Mouse (Mus musculus) gastrocnemius, postnatal 25 days (tissue): ENCODE measurements around the gene Yjefn3. TPM values are rescaled to one million over a fixed set of nuclear protein-coding genes. Genes with fewer than 3 reads are reported as not detected.
"Not testable (repeated sequence)": the region's sequence is repeated elsewhere in the genome, so short reads cannot be mapped to it uniquely, and the experiment has no call there.

Experiments used
- DNase-seq: peaks from one replicate; pipeline ENCODE4 v3.0.0; 2022
- long read RNA-seq, 2 experiments: library from polyadenylated mRNA; stranded (forward); transcript quantifications; one replicate each; pipeline ENCODE4 v2.0.0; 2021
- total RNA-seq, 2 experiments: library from RNA; stranded (reverse); gene quantifications; 1 replicate in 1 of 2; 2 replicates in 1 of 2; pipeline ENCODE4 v1.2.3; 2021

The Yjefn3 gene
- 1 to 10 TPM; 5.6 to 6.9 TPM for total RNA-seq
- long read RNA-seq, experiment 1, partial matches to known transcripts, result 3 of 63 reads
- long read RNA-seq, experiment 1, other reads (novel, unspliced or antisense), result 60 of 63 reads
- long read RNA-seq, experiment 2, partial matches to known transcripts, result 12 of 50 reads
- long read RNA-seq, experiment 2, other reads (novel, unspliced or antisense), result 38 of 50 reads

GRCm38 (mm10) chr8:69902163-69903062, at the start of gene Yjefn3, which contains the start of the genes Tssk6 and Ndufa13:
Yjefn3 (minus strand) TSS chr8:69902712.
Tssk6 (plus strand) TSS chr8:69902184.
Ndufa13 (minus strand) TSS chr8:69902558.
- DNase-seq, result no peak

- no peak for DNase-seq
Measured at GRCm38 (mm10) chr8:69950300-69950699, 47.8 kb upstream of the Yjefn3 start.

- not testable (repeated sequence) for DNase-seq
Measured at GRCm38 (mm10) chr8:69942495-69942894, 40.0 kb upstream of the Yjefn3 start.

GRCm38 (mm10) chr8:69940386-69940785, 37.9 kb upstream of the Yjefn3 start:
- DNase-seq, result no peak

- peak; percentile 73 for DNase-seq
Measured at GRCm38 (mm10) chr8:69939633-69940032, 37.1 kb upstream of the Yjefn3 start.

- no peak for DNase-seq
Measured at GRCm38 (mm10) chr8:69938245-69938982, 35.9 kb upstream of the Yjefn3 start.

- no peak for DNase-seq
Measured at GRCm38 (mm10) chr8:69937466-69937865, 35.0 kb upstream of the Yjefn3 start.

GRCm38 (mm10) chr8:69936050-69936794, 33.7 kb upstream of the Yjefn3 start:
- DNase-seq, result no peak

- DNase-seq, result no peak
Measured at GRCm38 (mm10) chr8:69935431-69935830, 32.9 kb upstream of the Yjefn3 start.

GRCm38 (mm10) chr8:69934582-69934981, 32.1 kb upstream of the Yjefn3 start:
- DNase-seq, result no peak

GRCm38 (mm10) chr8:69933811-69934210, 31.3 kb upstream of the Yjefn3 start:
- DNase-seq, result no peak

- DNase-seq, result no peak
Measured at GRCm38 (mm10) chr8:69926901-69927300, 24.4 kb upstream of the Yjefn3 start.

GRCm38 (mm10) chr8:69923986-69924385, 21.5 kb upstream of the Yjefn3 start:
- no peak for DNase-seq

- no peak for DNase-seq
Measured at GRCm38 (mm10) chr8:69921141-69921540, 18.6 kb upstream of the Yjefn3 start.

GRCm38 (mm10) chr8:69919876-69920662, 17.6 kb upstream of the Yjefn3 start:
- DNase-seq, result no peak

- peak; percentile 42 for DNase-seq
Measured at GRCm38 (mm10) chr8:69919010-69919409, 16.5 kb upstream of the Yjefn3 start.

- no peak for DNase-seq
Measured at GRCm38 (mm10) chr8:69918506-69918905, 16.0 kb upstream of the Yjefn3 start.

GRCm38 (mm10) chr8:69915748-69916147, 13.2 kb upstream of the Yjefn3 start:
- DNase-seq, result no peak

GRCm38 (mm10) chr8:69914526-69914925, 12.0 kb upstream of the Yjefn3 start:
- DNase-seq, result no peak

- no peak for DNase-seq
Measured at GRCm38 (mm10) chr8:69912478-69913074, 10.1 kb upstream of the Yjefn3 start.

GRCm38 (mm10) chr8:69911917-69912316, 9.4 kb upstream of the Yjefn3 start:
- no peak for DNase-seq
